Mouse (Mus musculus): Measurements from ENCODE around the gene Galnt14. TPM values are rescaled to one million over a fixed set of nuclear protein-coding genes. Genes with fewer than 3 reads are reported as not detected.

Gene Galnt14
- total RNA-seq, 2 experiments from 2014 or later = 26.3 to 26.9 TPM

GRCm38 (mm10) chr17:73514258-73514657, 196.0 kb downstream of the Galnt14 start:
- DNase-seq (ENCODE audit: low spot score in 2 of 2) = no peak

GRCm38 (mm10) chr17:73512844-73513243, 197.4 kb downstream of the Galnt14 start:
- no peak for DNase-seq (ENCODE audit: low spot score in 2 of 2)

- no peak for DNase-seq (ENCODE audit: low spot score in 2 of 2)
Observed at GRCm38 (mm10) chr17:73507804-73508535, 202.3 kb downstream of the Galnt14 start.

- no peak for DNase-seq (ENCODE audit: low spot score in 2 of 2)
Observed at GRCm38 (mm10) chr17:73504111-73504510, 206.1 kb downstream of the Galnt14 start.

- DNase-seq (ENCODE audit: low spot score in 2 of 2) = no peak
Observed at GRCm38 (mm10) chr17:73502613-73503012, 207.6 kb downstream of the Galnt14 start.

- DNase-seq (ENCODE audit: low spot score in 2 of 2) = no peak
Observed at GRCm38 (mm10) chr17:73489519-73489918, 220.7 kb downstream of the Galnt14 start.

GRCm38 (mm10) chr17:73487792-73488191, 222.5 kb downstream of the Galnt14 start:
- peak; percentile 29 to 45 for DNase-seq (ENCODE audit: low spot score in 2 of 2)

GRCm38 (mm10) chr17:73487380-73487779, 222.9 kb downstream of the Galnt14 start:
- no peak for DNase-seq (ENCODE audit: low spot score in 2 of 2)

GRCm38 (mm10) chr17:73477096-73478076, 232.9 kb downstream of the Galnt14 start:
- no peak for DNase-seq (ENCODE audit: low spot score in 2 of 2)

GRCm38 (mm10) chr17:73474371-73474770, 235.9 kb downstream of the Galnt14 start:
- DNase-seq (ENCODE audit: low spot score in 2 of 2) = no peak

GRCm38 (mm10) chr17:73473012-73473411, 237.2 kb downstream of the Galnt14 start:
- DNase-seq (ENCODE audit: low spot score in 2 of 2) = no peak

GRCm38 (mm10) chr17:73460874-73461273, 249.4 kb downstream of the Galnt14 start:
- no peak for DNase-seq (ENCODE audit: low spot score in 2 of 2)

GRCm38 (mm10) chr17:73458741-73459140, 251.5 kb downstream of the Galnt14 start:
- no peak for DNase-seq (ENCODE audit: low spot score in 2 of 2)

- DNase-seq (ENCODE audit: low spot score in 2 of 2) = no peak
Observed at GRCm38 (mm10) chr17:73456551-73456950, 253.7 kb downstream of the Galnt14 start.

- no peak for DNase-seq (ENCODE audit: low spot score in 2 of 2)
Observed at GRCm38 (mm10) chr17:73453646-73454045, 256.6 kb downstream of the Galnt14 start.

- DNase-seq (ENCODE audit: low spot score in 2 of 2) = no peak
Observed at GRCm38 (mm10) chr17:73452151-73452760, 258.0 kb downstream of the Galnt14 start.

- no peak for DNase-seq (ENCODE audit: low spot score in 2 of 2)
Observed at GRCm38 (mm10) chr17:73449104-73449503, 261.1 kb downstream of the Galnt14 start.

Measured in layer of hippocampus, postnatal 10 days (tissue).